Mouse (Mus musculus) thymus, postnatal 0 days (tissue): ENCODE measurements around the gene Tnfrsf21. TPM values are rescaled to one million over a fixed set of nuclear protein-coding genes. Genes with fewer than 3 reads are reported as not detected.

Experiments
- DNase-seq: peaks from one replicate; pipeline ENCODE4 v3.0.0-alpha.2; 2015; ENCODE audit warnings: low spot score
- polyA plus RNA-seq: library from polyadenylated mRNA; unstranded; fragments of >200 nt; fragmentation: Nextera tagmentation; extraction: Ambion mirVana; gene quantifications from 2 replicates; pipeline ENCODE4 v1.2.1, GENCODE M21; 2015

Tnfrsf21 gene
- 8.9 and 10.5 TPM in 2 replicates for polyA plus RNA-seq

- DNase-seq = peak; percentile 83
Observed at GRCm38 (mm10) chr17:43016371-43017331, at the start of gene Tnfrsf21. Gene Tnfrsf21 (plus strand): TSS chr17:43016555.

GRCm38 (mm10) chr17:42968174-42968573 lies 48.2 kb upstream of the Tnfrsf21 start:
- no peak for DNase-seq

GRCm38 (mm10) chr17:42975312-42975996 lies 40.9 kb upstream of the Tnfrsf21 start:
- DNase-seq = no peak

- no peak for DNase-seq
Observed at GRCm38 (mm10) chr17:42977766-42978165, 38.6 kb upstream of the Tnfrsf21 start.

GRCm38 (mm10) chr17:42978345-42978744 lies 38.0 kb upstream of the Tnfrsf21 start:
- no peak for DNase-seq

GRCm38 (mm10) chr17:42981806-42982205 lies 34.5 kb upstream of the Tnfrsf21 start:
- no peak for DNase-seq

- no peak for DNase-seq
Observed at GRCm38 (mm10) chr17:42982568-42982967, 33.8 kb upstream of the Tnfrsf21 start.

- DNase-seq = peak; percentile 16
Observed at GRCm38 (mm10) chr17:42985837-42986589, 30.3 kb upstream of the Tnfrsf21 start.

GRCm38 (mm10) chr17:42987692-42988091 lies 28.7 kb upstream of the Tnfrsf21 start:
- peak; percentile 33 for DNase-seq

- DNase-seq = peak; percentile 5
Observed at GRCm38 (mm10) chr17:42989981-42990380, 26.4 kb upstream of the Tnfrsf21 start.

- DNase-seq = no peak
Observed at GRCm38 (mm10) chr17:42991112-42991511, 25.2 kb upstream of the Tnfrsf21 start.

GRCm38 (mm10) chr17:42999446-42999977 lies 16.8 kb upstream of the Tnfrsf21 start:
- DNase-seq = no peak

- DNase-seq = no peak
Observed at GRCm38 (mm10) chr17:43000598-43000997, 15.8 kb upstream of the Tnfrsf21 start.

GRCm38 (mm10) chr17:43012718-43013117 lies 3.6 kb upstream of the Tnfrsf21 start:
- DNase-seq = peak; percentile 67

- peak; percentile 46 for DNase-seq
Observed at GRCm38 (mm10) chr17:43017341-43018052, 1.1 kb downstream of the Tnfrsf21 start.

GRCm38 (mm10) chr17:43018071-43018470 lies 1.7 kb downstream of the Tnfrsf21 start:
- DNase-seq = no peak

- no peak for DNase-seq
Observed at GRCm38 (mm10) chr17:43019660-43020059, 3.3 kb downstream of the Tnfrsf21 start.

GRCm38 (mm10) chr17:43021017-43021416 lies 4.7 kb downstream of the Tnfrsf21 start:
- DNase-seq = no peak

GRCm38 (mm10) chr17:43022056-43022455 lies 5.7 kb downstream of the Tnfrsf21 start:
- no peak for DNase-seq

- no peak for DNase-seq
Observed at GRCm38 (mm10) chr17:43023637-43024217, 7.4 kb downstream of the Tnfrsf21 start.
